Mouse (Mus musculus): ENCODE data around the gene Stab1. TPM values are rescaled to one million over a fixed set of nuclear protein-coding genes. Genes with fewer than 3 reads are reported as not detected.

The Stab1 gene
- polyA plus RNA-seq, 1 experiment from 2014 or later, result 21.8 TPM

DNA sequence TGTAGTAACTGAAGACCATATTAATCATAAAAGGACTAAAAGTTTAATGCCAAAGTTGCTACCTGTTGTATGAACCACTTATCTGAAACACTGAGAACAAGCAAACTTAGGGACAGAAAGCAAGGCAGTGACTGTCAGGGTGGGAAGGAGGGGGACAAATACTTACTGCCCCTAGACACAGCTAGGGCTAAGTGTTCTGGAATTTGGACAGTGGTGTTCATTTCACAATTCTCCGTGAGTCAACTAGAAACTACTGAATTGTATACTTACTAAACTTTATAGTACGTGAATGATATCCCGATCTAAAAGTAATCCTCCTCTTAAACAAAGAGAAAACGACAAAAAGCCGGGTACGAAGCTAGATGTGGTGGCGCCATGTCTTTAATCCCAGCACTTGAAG lies 31.2 kb upstream of the Stab1 start:
- peaks cover 22% of the 10 kb centered on the region for H3K36me3 ChIP-seq (ENCODE audit: control insufficient read depth, insufficient read depth, low read length)
- ATAC-seq (replicated peaks; ENCODE audit: low FRiP score) (no peak), DNase-seq (ENCODE audit: low spot score) (no peak)
- no peaks in the 10 kb centered on the region; the same call in 1 of the 2 replicates for H3K4me1 ChIP-seq (replicated peaks; ENCODE audit: control insufficient read depth, insufficient read depth, low read length)
- no peaks in the 10 kb centered on the region for H3K27me3 ChIP-seq (ENCODE audit: control insufficient read depth, insufficient read depth, low read length)
- H3K9me3 ChIP-seq (ENCODE audit: control insufficient read depth, low read length), result no peaks in the 10 kb centered on the region
- 93% methylated on average over 7 of the region's 7 CpGs for WGBS
- H3K27ac ChIP-seq (ENCODE audit: low read depth, low read length), result no peak overlapping the region
- no peak overlapping the region for H3K9ac ChIP-seq (ENCODE audit: low read length)
- H3K4me2 ChIP-seq (ENCODE audit: low read depth, low read length, severe bottlenecking), result no peak overlapping the region
- H3K4me3 ChIP-seq (ENCODE audit: low read depth, low read length), result no peak overlapping the region

DNA sequence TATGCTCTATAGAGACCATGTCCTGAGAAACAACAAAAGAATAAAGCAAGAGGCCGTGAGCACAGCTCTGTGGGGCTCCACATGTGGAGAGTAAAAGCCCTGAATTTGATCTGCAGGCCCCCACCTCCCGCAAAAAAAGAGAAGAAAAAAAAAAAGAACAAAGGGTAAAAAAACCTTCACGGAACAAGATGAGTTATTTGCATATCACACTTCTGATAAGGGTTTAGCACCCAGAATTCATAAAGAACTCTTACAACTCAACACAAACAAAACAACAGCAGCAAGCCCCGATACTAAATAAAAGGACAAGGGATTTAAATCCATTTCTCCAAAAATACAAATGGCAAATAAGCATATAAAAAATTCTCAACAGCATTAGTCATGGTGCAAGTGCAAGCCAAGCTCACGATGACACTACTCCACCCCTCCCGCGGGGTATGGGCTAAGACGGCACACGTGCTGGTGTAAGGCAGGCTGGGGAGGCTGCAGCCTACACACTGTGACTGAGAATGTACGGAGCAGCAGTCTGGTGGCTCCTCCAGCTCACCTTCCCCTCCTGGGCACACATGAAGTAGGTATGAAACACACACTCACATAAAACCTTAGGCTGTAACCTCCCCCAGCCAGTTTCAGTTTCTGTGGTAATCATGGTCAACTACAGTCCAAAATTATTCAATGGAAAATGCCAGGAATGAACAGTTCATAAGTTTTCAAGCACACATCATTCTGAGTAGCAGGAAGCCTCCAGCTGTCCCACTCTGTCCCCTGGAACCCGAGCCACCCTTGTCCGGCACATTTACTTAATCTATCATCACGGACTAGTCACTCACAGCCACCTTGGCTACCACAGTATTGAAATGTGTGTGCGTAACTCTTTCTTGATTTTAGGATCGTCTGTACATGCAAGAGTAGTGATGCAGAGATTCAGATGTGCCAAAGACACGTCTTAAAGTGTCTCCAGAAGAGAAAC lies 29.4 kb upstream of the Stab1 start:
- WGBS, result 81% methylated on average over 16 of the region's 16 CpGs
- Histone ChIP-seq H3K27ac (ENCODE audit: low read depth, low read length) (no peak overlapping the region), H3K36me3 (ENCODE audit: control insufficient read depth, insufficient read depth, low read length) (peaks cover 16% of the 10 kb centered on the region)

DNA sequence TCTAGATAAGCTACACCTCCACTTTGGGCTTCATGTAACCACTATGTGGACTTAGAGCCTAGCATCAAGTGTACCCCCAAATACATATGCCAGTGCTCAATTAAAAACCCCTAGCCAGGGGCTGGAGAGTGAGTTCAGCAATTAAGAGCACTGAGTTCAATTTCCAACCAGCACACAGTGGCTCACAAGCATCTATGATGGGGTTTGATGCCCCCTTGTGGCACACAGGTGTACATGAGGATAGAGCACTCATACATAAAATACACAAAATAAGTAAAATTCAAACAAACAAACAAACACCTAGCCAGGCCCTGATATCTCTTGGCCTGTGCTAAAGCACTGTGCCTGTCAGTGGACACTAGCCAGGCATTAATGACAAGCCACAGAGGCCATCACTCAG lies 27.5 kb upstream of the Stab1 start:
- Histone ChIP-seq H3K9ac (ENCODE audit: low read length) (no peak overlapping the region), H3K9me3 (ENCODE audit: control insufficient read depth, low read length) (no peaks in the 10 kb centered on the region), H3K4me3 (ENCODE audit: low read depth, low read length) (no peak overlapping the region), H3K4me1 (replicated peaks; ENCODE audit: control insufficient read depth, insufficient read depth, low read length) (no peaks in the 10 kb centered on the region), H3K27ac (ENCODE audit: low read depth, low read length) (no peak overlapping the region), H3K4me2 (ENCODE audit: low read depth, low read length, severe bottlenecking) (no peak overlapping the region), H3K36me3 (ENCODE audit: control insufficient read depth, insufficient read depth, low read length) (peaks cover 17% of the 10 kb centered on the region), H3K27me3 (ENCODE audit: control insufficient read depth, insufficient read depth, low read length) (no peaks in the 10 kb centered on the region)
- DNase-seq (ENCODE audit: low spot score) (no peak), ATAC-seq (replicated peaks; ENCODE audit: low FRiP score) (no peak)

More for the DNA sequence above, 29.4 kb upstream of the Stab1 start:
- no peaks in the 10 kb centered on the region for H3K9me3 ChIP-seq (ENCODE audit: control insufficient read depth, low read length)
- ATAC-seq (replicated peaks; ENCODE audit: low FRiP score) (no peak), DNase-seq (ENCODE audit: low spot score) (no peak)
- H3K4me3 ChIP-seq (ENCODE audit: low read depth, low read length), result no peak overlapping the region
- no peaks in the 10 kb centered on the region for H3K4me1 ChIP-seq (replicated peaks; ENCODE audit: control insufficient read depth, insufficient read depth, low read length)
- no peak overlapping the region for H3K4me2 ChIP-seq (ENCODE audit: low read depth, low read length, severe bottlenecking)
- no peak overlapping the region for H3K9ac ChIP-seq (ENCODE audit: low read length)
- no peaks in the 10 kb centered on the region for H3K27me3 ChIP-seq (ENCODE audit: control insufficient read depth, insufficient read depth, low read length)

DNA sequence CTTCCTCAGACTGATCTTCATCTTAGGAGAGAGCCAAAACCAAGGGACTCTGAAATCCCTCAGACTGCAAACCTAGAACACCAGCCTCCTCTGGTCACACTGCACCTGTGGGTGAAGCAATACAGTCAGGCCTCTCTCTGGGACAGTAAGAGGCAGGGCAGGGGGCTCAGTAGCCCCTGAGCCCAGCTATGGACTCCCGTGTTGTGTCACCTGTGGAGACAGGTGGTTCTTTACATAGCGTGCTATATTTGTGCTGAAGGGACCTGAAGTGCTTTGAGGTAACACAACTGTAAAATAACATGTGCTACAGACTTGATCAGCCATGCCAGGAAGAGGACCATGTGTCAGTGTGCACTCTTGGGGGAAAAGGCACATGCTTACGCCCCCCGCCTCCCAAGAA lies 27.1 kb upstream of the Stab1 start:
- Histone ChIP-seq H3K4me2 (ENCODE audit: low read depth, low read length, severe bottlenecking) (no peak overlapping the region), H3K27ac (ENCODE audit: low read depth, low read length) (no peak overlapping the region), H3K4me3 (ENCODE audit: low read depth, low read length) (no peak overlapping the region), H3K36me3 (ENCODE audit: control insufficient read depth, insufficient read depth, low read length) (peaks cover 21% of the 10 kb centered on the region), H3K9me3 (ENCODE audit: control insufficient read depth, low read length) (no peaks in the 10 kb centered on the region), H3K9ac (ENCODE audit: low read length) (no peak overlapping the region), H3K27me3 (ENCODE audit: control insufficient read depth, insufficient read depth, low read length) (no peaks in the 10 kb centered on the region), H3K4me1 (replicated peaks; ENCODE audit: control insufficient read depth, insufficient read depth, low read length) (no peaks in the 10 kb centered on the region)
- DNase-seq (ENCODE audit: low spot score) (no peak), ATAC-seq (replicated peaks; ENCODE audit: low FRiP score) (no peak)
- WGBS, result 93% methylated on average over 4 of the region's 4 CpGs

DNA sequence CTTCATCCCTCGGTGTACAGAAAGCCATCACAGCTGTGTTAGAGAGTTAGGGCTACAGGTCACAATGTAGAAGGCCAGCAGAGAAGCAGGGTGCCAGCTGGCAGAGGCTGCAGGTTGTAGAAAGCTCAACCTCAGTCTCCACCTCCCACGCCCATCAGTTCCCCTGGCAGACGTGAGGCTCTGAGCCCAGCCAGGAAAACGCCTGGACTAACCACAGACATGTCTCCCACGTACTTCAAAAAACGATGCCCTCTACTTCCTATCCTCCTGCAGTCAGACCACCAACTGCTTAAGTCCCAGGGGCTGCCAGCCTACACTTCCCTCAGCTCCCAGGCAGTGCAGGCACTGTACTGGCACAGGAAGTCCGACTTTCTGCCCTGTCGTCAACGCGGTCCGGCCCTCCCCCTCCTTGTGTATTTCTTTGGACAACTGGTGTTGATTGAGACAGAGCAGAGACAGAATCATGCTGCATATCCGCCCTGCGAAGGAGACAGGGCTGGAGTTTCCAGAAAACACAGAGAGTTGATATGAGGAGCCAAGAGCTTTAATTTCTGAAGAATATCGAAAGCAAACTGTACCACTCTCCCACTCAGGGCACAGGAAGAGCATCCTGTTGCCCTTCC lies 26.6 kb upstream of the Stab1 start:
- H3K4me2 ChIP-seq (ENCODE audit: low read depth, low read length, severe bottlenecking), result no peak overlapping the region
- no peaks in the 10 kb centered on the region for H3K27me3 ChIP-seq (ENCODE audit: control insufficient read depth, insufficient read depth, low read length)
- no peak overlapping the region for H3K27ac ChIP-seq (ENCODE audit: low read depth, low read length)
- WGBS, result 91% methylated on average over 14 of the region's 14 CpGs
- no peaks in the 10 kb centered on the region for H3K9me3 ChIP-seq (ENCODE audit: control insufficient read depth, low read length)
- DNase-seq (ENCODE audit: low spot score) (no peak), ATAC-seq (replicated peaks; ENCODE audit: low FRiP score) (no peak)
- H3K4me1 ChIP-seq (replicated peaks; ENCODE audit: control insufficient read depth, insufficient read depth, low read length), result no peaks in the 10 kb centered on the region
- H3K9ac ChIP-seq (ENCODE audit: low read length), result no peak overlapping the region
- peaks cover 22% of the 10 kb centered on the region for H3K36me3 ChIP-seq (ENCODE audit: control insufficient read depth, insufficient read depth, low read length)
- no peak overlapping the region for H3K4me3 ChIP-seq (ENCODE audit: low read depth, low read length)

DNA sequence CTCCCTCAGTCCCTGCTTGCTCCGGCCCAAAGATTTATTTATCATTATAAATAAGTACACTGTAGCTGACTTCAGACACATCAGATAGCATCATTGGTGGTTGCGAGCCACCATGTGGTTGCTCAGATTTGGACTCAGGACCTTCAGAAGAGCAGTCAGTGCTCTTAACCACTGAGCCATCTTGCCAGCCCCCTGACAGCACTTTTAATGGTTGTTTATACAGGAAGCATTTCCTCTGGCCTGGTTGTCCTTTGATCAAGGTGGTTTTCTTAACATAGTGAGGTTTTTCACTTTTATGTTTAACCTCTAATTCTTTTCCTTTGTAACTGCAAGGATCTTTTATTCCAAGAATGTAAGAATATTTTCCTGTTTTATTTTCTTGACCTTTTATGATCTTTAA lies 26.0 kb upstream of the Stab1 start:
- Histone ChIP-seq H3K36me3 (ENCODE audit: control insufficient read depth, insufficient read depth, low read length) (peaks cover 25% of the 10 kb centered on the region), H3K4me3 (ENCODE audit: low read depth, low read length) (no peak overlapping the region)

DNA sequence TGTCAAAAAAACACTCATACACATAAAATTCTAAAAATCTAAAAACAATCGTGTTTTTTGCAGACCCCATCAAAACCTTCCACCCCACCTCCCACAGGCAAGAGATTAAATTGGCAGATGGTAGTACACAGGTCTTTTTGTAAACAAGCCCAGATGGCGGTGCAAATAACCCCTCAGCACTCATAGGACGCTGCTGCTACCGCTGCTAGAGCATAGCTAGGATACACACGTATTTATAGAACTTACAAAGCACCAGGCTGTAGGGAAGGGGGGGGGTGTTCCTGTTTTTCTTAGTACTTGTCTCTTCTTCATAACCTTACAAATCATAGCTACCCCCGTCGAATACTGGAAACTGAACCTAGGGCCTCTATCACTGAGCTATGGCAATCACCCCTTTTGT lies 25.4 kb upstream of the Stab1 start:
- Histone ChIP-seq H3K4me1 (replicated peaks; ENCODE audit: control insufficient read depth, insufficient read depth, low read length) (0 out of 2 replicates have a peak, but pooled peaks cover 2% of the 10 kb centered on the region), H3K27me3 (ENCODE audit: control insufficient read depth, insufficient read depth, low read length) (no peaks in the 10 kb centered on the region), H3K9ac (ENCODE audit: low read length) (no peak overlapping the region), H3K27ac (ENCODE audit: low read depth, low read length) (no peak overlapping the region), H3K9me3 (ENCODE audit: control insufficient read depth, low read length) (no peaks in the 10 kb centered on the region), H3K4me3 (ENCODE audit: low read depth, low read length) (no peak overlapping the region), H3K36me3 (ENCODE audit: control insufficient read depth, insufficient read depth, low read length) (peaks cover 26% of the 10 kb centered on the region), H3K4me2 (ENCODE audit: low read depth, low read length, severe bottlenecking) (no peak overlapping the region)
- ATAC-seq (replicated peaks; ENCODE audit: low FRiP score), result no peak
- WGBS, result 91% methylated on average over 7 of the region's 7 CpGs
- DNase-seq (ENCODE audit: low spot score), result no peak

More for the DNA sequence above, 26.0 kb upstream of the Stab1 start:
- H3K9me3 ChIP-seq (ENCODE audit: control insufficient read depth, low read length), result no peaks in the 10 kb centered on the region
- no peak for ATAC-seq (replicated peaks; ENCODE audit: low FRiP score)
- no peaks in the 10 kb centered on the region for H3K27me3 ChIP-seq (ENCODE audit: control insufficient read depth, insufficient read depth, low read length)
- no peak overlapping the region for H3K27ac ChIP-seq (ENCODE audit: low read depth, low read length)
- no peak overlapping the region for H3K4me2 ChIP-seq (ENCODE audit: low read depth, low read length, severe bottlenecking)
- no peaks in the 10 kb centered on the region for H3K4me1 ChIP-seq (replicated peaks; ENCODE audit: control insufficient read depth, insufficient read depth, low read length)
- DNase-seq (ENCODE audit: low spot score), result no peak
- 94% methylated on average over 2 of the region's 2 CpGs for WGBS
- no peak overlapping the region for H3K9ac ChIP-seq (ENCODE audit: low read length)

DNA sequence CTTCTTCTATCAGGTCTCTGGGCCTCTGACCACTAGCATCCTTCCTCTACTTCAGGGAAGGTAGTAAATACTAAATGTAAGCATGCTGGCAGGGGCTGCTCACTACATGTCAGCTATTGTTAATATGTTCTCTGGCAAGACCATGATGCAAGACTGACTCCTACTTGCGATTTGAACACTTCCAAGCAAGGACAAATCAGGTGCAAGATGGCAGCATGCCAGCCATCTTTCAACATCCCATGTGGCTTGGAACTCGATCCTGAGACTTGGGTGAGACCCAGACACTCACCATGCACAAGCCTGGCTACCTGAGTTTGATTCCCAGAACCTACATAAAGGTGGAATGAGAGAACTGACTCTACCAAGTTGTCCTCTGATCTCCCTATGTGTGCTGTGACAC lies 23.5 kb upstream of the Stab1 start:
- H3K9me3 ChIP-seq (ENCODE audit: control insufficient read depth, low read length), result no peaks in the 10 kb centered on the region

More for the DNA sequence above, 23.5 kb upstream of the Stab1 start:
- Histone ChIP-seq H3K27ac (ENCODE audit: low read depth, low read length) (no peak overlapping the region), H3K9ac (ENCODE audit: low read length) (no peak overlapping the region), H3K4me2 (ENCODE audit: low read depth, low read length, severe bottlenecking) (no peak overlapping the region), H3K4me1 (replicated peaks; ENCODE audit: control insufficient read depth, insufficient read depth, low read length) (0 out of 2 replicates have a peak, but pooled peaks cover 2% of the 10 kb centered on the region), H3K27me3 (ENCODE audit: control insufficient read depth, insufficient read depth, low read length) (no peaks in the 10 kb centered on the region), H3K36me3 (ENCODE audit: control insufficient read depth, insufficient read depth, low read length) (peaks cover 35% of the 10 kb centered on the region), H3K4me3 (ENCODE audit: low read depth, low read length) (no peak overlapping the region)
- DNase-seq (ENCODE audit: low spot score) (no peak), ATAC-seq (replicated peaks; ENCODE audit: low FRiP score) (no peak)
- WGBS, result 97% methylated on average over 2 of the region's 2 CpGs

Data from forebrain, embryonic 11.5 days (tissue).